Mouse (Mus musculus) heart, postnatal 0 days (tissue): ENCODE results near the gene Isx. TPM values are rescaled to one million over a fixed set of nuclear protein-coding genes. Genes with fewer than 3 reads are reported as not detected.

Source experiments
- ATAC-seq: fragments of 200-750 bp; cut with Nextera tagmentation; 2 replicates; pipeline ENCODE4 v1.8.0; 2017; ENCODE audit warnings: low read depth, moderate number of reproducible peaks, moderate library complexity; ENCODE audit not compliant: insufficient read depth
- DNase-seq: peaks from one replicate; pipeline ENCODE4 v3.0.0-alpha.2; 2016; ENCODE audit warnings: low spot score
- H3K27ac ChIP-seq: fragments of 300-500 bp; sonication (generic); 2 replicates; pipeline ENCODE4 v1.5.1; 2014; ENCODE audit warnings: low read depth, mild to moderate bottlenecking
- H3K27me3 ChIP-seq: fragments of 300-500 bp; sonication (generic); 2 replicates; pipeline ENCODE4 v1.6.1; 2014; ENCODE audit warnings: low read length, mixed read lengths; ENCODE audit not compliant: control insufficient read depth, insufficient read depth
- H3K36me3 ChIP-seq: fragments of 300-500 bp; sonication (generic); replicated peaks from 2 replicates; pipeline ENCODE4 v1.6.1; 2014; ENCODE audit warnings: low read length, mixed read lengths; ENCODE audit not compliant: control insufficient read depth, insufficient read depth
- H3K4me1 ChIP-seq: fragments of 300-500 bp; sonication (generic); 2 replicates; pipeline ENCODE4 v1.6.1; 2014; ENCODE audit warnings: antibody characterized with exemption; ENCODE audit not compliant: control insufficient read depth, insufficient read depth
- H3K4me2 ChIP-seq: fragments of 300-500 bp; sonication (generic); 2 replicates; pipeline ENCODE4 v1.6.1; 2014; ENCODE audit warnings: low read depth, mild to moderate bottlenecking, low read length, moderate library complexity
- H3K4me3 ChIP-seq: fragments of 300-500 bp; sonication (generic); 2 replicates; pipeline ENCODE4 v1.5.1; 2014; ENCODE audit warnings: low read depth, low read length
- H3K9ac ChIP-seq: fragments of 300-500 bp; sonication (generic); replicated peaks from 2 replicates; pipeline ENCODE4 v1.6.1; 2014; ENCODE audit warnings: low read depth, low read length, mixed read lengths
- H3K9me3 ChIP-seq: fragments of 300-500 bp; sonication (generic); replicated peaks from 2 replicates; pipeline ENCODE4 v1.6.1; 2016; ENCODE audit warnings: low read length; ENCODE audit not compliant: control insufficient read depth
- CTCF ChIP-seq: IDR thresholded peaks from 2 replicates; pipeline ENCODE4 v1.5.1; 2016; ENCODE audit warnings: antibody characterized with exemption, control low read depth, low read depth
- EP300 ChIP-seq: IDR thresholded peaks from 2 replicates; pipeline ENCODE4 v1.6.1; 2016; ENCODE audit warnings: antibody characterized with exemption, low read depth
- WGBS: fragments of 180-500 bp; shearing (Covaris S2); extraction: QIAGEN DNeasy Blood & Tissue Kit; methylation state at CpG from one replicate; pipeline ENCODE4 v1.1.7; 2014; 5-methylcytosine and 5-hydroxymethylcytosine counted together
- polyA plus RNA-seq: library from polyadenylated mRNA; unstranded; fragments of >200 nt; fragmentation: Nextera tagmentation; extraction: Ambion mirVana; gene quantifications from 2 replicates; pipeline ENCODE4 v1.2.1, GENCODE M21; 2015
- total RNA-seq: library from RNA; depleted of rRNA; stranded (reverse); fragments of >200 nt; gene quantifications from 2 replicates; pipeline ENCODE4 v1.2.3, GENCODE M21; 2014; ENCODE audit warnings: low replicate concordance

Isx gene
- total and polyA plus RNA-seq, 2 experiments from 2014 or later: 0.11 TPM; not detected in 1

GRCm38 (mm10) chr8:74901765-74902164 lies 28.8 kb downstream of the Isx start:
- no peak overlapping the region for H3K4me2 ChIP-seq
- no peak for DNase-seq
- H3K4me3 ChIP-seq: no peak overlapping the region
- no peaks in the 10 kb centered on the region for H3K36me3 ChIP-seq
- ATAC-seq: no peak
- WGBS: 83% methylated on average over 1 of the region's 1 CpGs
- no peaks in the 10 kb centered on the region for H3K27me3 ChIP-seq
- no peaks in the 10 kb centered on the region for H3K9me3 ChIP-seq
- H3K4me1 ChIP-seq: no peaks in the 10 kb centered on the region
- TF ChIP-seq CTCF: no peak
- TF ChIP-seq EP300: no peak
- no peak overlapping the region for H3K9ac ChIP-seq
- H3K27ac ChIP-seq: no peak overlapping the region

GRCm38 (mm10) chr8:74903054-74903842 lies 30.3 kb downstream of the Isx start:
- no peaks in the 10 kb centered on the region for H3K36me3 ChIP-seq
- H3K27ac ChIP-seq: no peak overlapping the region
- TF ChIP-seq EP300 (no peak), CTCF (no peak)
- ATAC-seq (no peak), DNase-seq (no peak)
- H3K4me3 ChIP-seq: no peak overlapping the region
- no peaks in the 10 kb centered on the region for H3K4me1 ChIP-seq
- 33% methylated on average over 6 of the region's 6 CpGs for WGBS
- H3K4me2 ChIP-seq: no peak overlapping the region
- H3K27me3 ChIP-seq: no peaks in the 10 kb centered on the region
- no peak overlapping the region for H3K9ac ChIP-seq
- no peaks in the 10 kb centered on the region for H3K9me3 ChIP-seq

- H3K9ac ChIP-seq: no peak overlapping the region
- H3K36me3 ChIP-seq: no peaks in the 10 kb centered on the region
- no peak overlapping the region for H3K27ac ChIP-seq
- ATAC-seq: no peak
- H3K4me2 ChIP-seq: no peak overlapping the region
- H3K9me3 ChIP-seq: no peaks in the 10 kb centered on the region
- no peak for TF ChIP-seq CTCF
- no peak for TF ChIP-seq EP300
- H3K4me3 ChIP-seq: no peak overlapping the region
- H3K4me1 ChIP-seq: no peaks in the 10 kb centered on the region
- DNase-seq: no peak
- no peaks in the 10 kb centered on the region for H3K27me3 ChIP-seq
- 53% methylated on average over 1 of the region's 1 CpGs for WGBS
These were observed 33.4 kb downstream of the Isx start for GRCm38 (mm10) chr8:74906333-74906732.

GRCm38 (mm10) chr8:74910708-74911107 lies 37.7 kb downstream of the Isx start:
- H3K4me2 ChIP-seq: no peak overlapping the region
- no peak overlapping the region for H3K9ac ChIP-seq
- no peaks in the 10 kb centered on the region for H3K4me1 ChIP-seq
- no peak overlapping the region for H3K4me3 ChIP-seq
- WGBS: 47% methylated on average over 1 of the region's 1 CpGs
- ATAC-seq (no peak), DNase-seq (no peak)
- no peaks in the 10 kb centered on the region for H3K27me3 ChIP-seq
- no peak overlapping the region for H3K27ac ChIP-seq
- H3K9me3 ChIP-seq: no peaks in the 10 kb centered on the region
- TF ChIP-seq EP300 (no peak), CTCF (no peak)
- no peaks in the 10 kb centered on the region for H3K36me3 ChIP-seq

- H3K36me3 ChIP-seq: no peaks in the 10 kb centered on the region
- no peaks in the 10 kb centered on the region for H3K4me1 ChIP-seq
- ATAC-seq: no peak
- H3K9me3 ChIP-seq: no peaks in the 10 kb centered on the region
- no peak for DNase-seq
- no peak overlapping the region for H3K9ac ChIP-seq
- TF ChIP-seq EP300 (no peak), CTCF (no peak)
- no peaks in the 10 kb centered on the region for H3K27me3 ChIP-seq
- no peak overlapping the region for H3K27ac ChIP-seq
- H3K4me3 ChIP-seq: no peak overlapping the region
- H3K4me2 ChIP-seq: no peak overlapping the region
- WGBS: 53% methylated on average over 8 of the region's 8 CpGs
These were observed 47.9 kb downstream of the Isx start for GRCm38 (mm10) chr8:74920691-74921421.
